Mouse (Mus musculus): ENCODE data around the gene Npas4. TPM values are rescaled to one million over a fixed set of nuclear protein-coding genes. Genes with fewer than 3 reads are reported as not detected.
A peak's percentile ranks its signal among the peaks of the same experiment; 100 is the strongest.
"Not testable (repeated sequence)": the region's sequence is repeated elsewhere in the genome, so short reads cannot be mapped to it uniquely, and the experiment has no call there.

Npas4 gene
- polyA plus RNA-seq, 1 experiment from 2014 or later: not detected

- H3K4me3 ChIP-seq (ENCODE audit: low read depth, low read length): no peak overlapping the region
- no peaks in the 10 kb centered on the region for H3K9me3 ChIP-seq (replicated peaks; ENCODE audit: control insufficient read depth, low read length)
- 64% methylated on average over 2 of the region's 2 CpGs for WGBS (ENCODE audit: insufficient replicate concordance)
- H3K36me3 ChIP-seq (ENCODE audit: control insufficient read depth, insufficient read depth): no peaks in the 10 kb centered on the region
- H3K4me2 ChIP-seq (ENCODE audit: low read depth, low read length): no peak overlapping the region
- H3K27me3 ChIP-seq (ENCODE audit: control insufficient read depth, insufficient read depth, low read depth, low read length): no peaks in the 10 kb centered on the region
- H3K27ac ChIP-seq (ENCODE audit: low read length): no peak overlapping the region
- no peak overlapping the region for H3K9ac ChIP-seq (ENCODE audit: low read depth, low read length)
- peaks cover 8% of the 10 kb centered on the region for H3K4me1 ChIP-seq (ENCODE audit: control insufficient read depth, low read depth, low read length)
- no peak for ATAC-seq (ENCODE audit: low read depth)
Observed at GRCm38 (mm10) chr19:5021416-5021815, 31.3 kb upstream of the Npas4 start.

- no peak overlapping the region for H3K4me3 ChIP-seq (ENCODE audit: low read depth, low read length)
- H3K9me3 ChIP-seq (replicated peaks; ENCODE audit: control insufficient read depth, low read length): no peaks in the 10 kb centered on the region
- peaks cover 5% of the 10 kb centered on the region; the same call in 1 of the 2 replicates for H3K27me3 ChIP-seq (ENCODE audit: control insufficient read depth, insufficient read depth, low read depth, low read length)
- H3K4me1 ChIP-seq (ENCODE audit: control insufficient read depth, low read depth, low read length): peaks cover 2% of the 10 kb centered on the region
- H3K36me3 ChIP-seq (ENCODE audit: control insufficient read depth, insufficient read depth): no peaks in the 10 kb centered on the region
- no peak for ATAC-seq (ENCODE audit: low read depth)
- no peak overlapping the region for H3K9ac ChIP-seq (ENCODE audit: low read depth, low read length)
- WGBS (ENCODE audit: insufficient replicate concordance): 73% methylated on average over 3 of the region's 3 CpGs
- no peak overlapping the region for H3K4me2 ChIP-seq (ENCODE audit: low read depth, low read length)
- H3K27ac ChIP-seq (ENCODE audit: low read length): no peak overlapping the region
Observed at GRCm38 (mm10) chr19:5018191-5018590, 28.1 kb upstream of the Npas4 start.

GRCm38 (mm10) chr19:5017611-5018010 is 27.5 kb upstream of the Npas4 start:
- no peak for ATAC-seq (ENCODE audit: low read depth)
- 70% methylated on average over 4 of the region's 4 CpGs for WGBS (ENCODE audit: insufficient replicate concordance)

GRCm38 (mm10) chr19:5016782-5017181 is 26.7 kb upstream of the Npas4 start:
- WGBS (ENCODE audit: insufficient replicate concordance): 18% methylated on average over 12 of the region's 12 CpGs
- ATAC-seq (ENCODE audit: low read depth): no peak

More at GRCm38 (mm10) chr19:5017611-5018010, 27.5 kb upstream of the Npas4 start:
- Histone ChIP-seq H3K9me3 (replicated peaks; ENCODE audit: control insufficient read depth, low read length) (no peaks in the 10 kb centered on the region), H3K4me1 (ENCODE audit: control insufficient read depth, low read depth, low read length) (no peaks in the 10 kb centered on the region), H3K4me3 (ENCODE audit: low read depth, low read length) (no peak overlapping the region), H3K4me2 (ENCODE audit: low read depth, low read length) (no peak overlapping the region), H3K9ac (ENCODE audit: low read depth, low read length) (no peak overlapping the region), H3K36me3 (ENCODE audit: control insufficient read depth, insufficient read depth) (no peaks in the 10 kb centered on the region), H3K27me3 (ENCODE audit: control insufficient read depth, insufficient read depth, low read depth, low read length) (peaks cover 5% of the 10 kb centered on the region), H3K27ac (ENCODE audit: low read length) (no peak overlapping the region)

GRCm38 (mm10) chr19:5016221-5016742 is 26.2 kb upstream of the Npas4 start:
- Histone ChIP-seq H3K9ac (ENCODE audit: low read depth, low read length) (no peak overlapping the region), H3K4me3 (ENCODE audit: low read depth, low read length) (no peak overlapping the region), H3K27me3 (ENCODE audit: control insufficient read depth, insufficient read depth, low read depth, low read length) (peaks cover 5% of the 10 kb centered on the region), H3K4me1 (ENCODE audit: control insufficient read depth, low read depth, low read length) (no peaks in the 10 kb centered on the region), H3K36me3 (ENCODE audit: control insufficient read depth, insufficient read depth) (no peaks in the 10 kb centered on the region), H3K27ac (ENCODE audit: low read length) (no peak overlapping the region), H3K9me3 (replicated peaks; ENCODE audit: control insufficient read depth, low read length) (no peaks in the 10 kb centered on the region), H3K4me2 (ENCODE audit: low read depth, low read length) (peak overlapping the region; percentile 5; the same call in 1 of the 2 replicates)
- ATAC-seq (ENCODE audit: low read depth): no peak
- 35% methylated on average over 10 of the region's 10 CpGs for WGBS (ENCODE audit: insufficient replicate concordance)

More at GRCm38 (mm10) chr19:5016782-5017181, 26.7 kb upstream of the Npas4 start:
- Histone ChIP-seq H3K27ac (ENCODE audit: low read length) (no peak overlapping the region), H3K9ac (ENCODE audit: low read depth, low read length) (no peak overlapping the region), H3K4me3 (ENCODE audit: low read depth, low read length) (no peak overlapping the region), H3K9me3 (replicated peaks; ENCODE audit: control insufficient read depth, low read length) (no peaks in the 10 kb centered on the region), H3K4me1 (ENCODE audit: control insufficient read depth, low read depth, low read length) (no peaks in the 10 kb centered on the region), H3K27me3 (ENCODE audit: control insufficient read depth, insufficient read depth, low read depth, low read length) (peaks cover 5% of the 10 kb centered on the region), H3K4me2 (ENCODE audit: low read depth, low read length) (peak overlapping the region; percentile 5; the same call in 1 of the 2 replicates), H3K36me3 (ENCODE audit: control insufficient read depth, insufficient read depth) (no peaks in the 10 kb centered on the region)

GRCm38 (mm10) chr19:5014961-5015398 is 24.9 kb upstream of the Npas4 start:
- no peak for ATAC-seq (ENCODE audit: low read depth)
- H3K4me1 ChIP-seq (ENCODE audit: control insufficient read depth, low read depth, low read length): no peaks in the 10 kb centered on the region
- H3K4me2 ChIP-seq (ENCODE audit: low read depth, low read length): no peak overlapping the region
- H3K36me3 ChIP-seq (ENCODE audit: control insufficient read depth, insufficient read depth): no peaks in the 10 kb centered on the region
- H3K27me3 ChIP-seq (ENCODE audit: control insufficient read depth, insufficient read depth, low read depth, low read length): peaks cover 5% of the 10 kb centered on the region
- no peaks in the 10 kb centered on the region for H3K9me3 ChIP-seq (replicated peaks; ENCODE audit: control insufficient read depth, low read length)
- no peak overlapping the region for H3K4me3 ChIP-seq (ENCODE audit: low read depth, low read length)
- WGBS (ENCODE audit: insufficient replicate concordance): 13% methylated on average over 8 of the region's 8 CpGs
- H3K27ac ChIP-seq (ENCODE audit: low read length): no peak overlapping the region
- no peak overlapping the region for H3K9ac ChIP-seq (ENCODE audit: low read depth, low read length)

GRCm38 (mm10) chr19:5013138-5013537 is 23.0 kb upstream of the Npas4 start:
- H3K4me1 ChIP-seq (ENCODE audit: control insufficient read depth, low read depth, low read length): no peaks in the 10 kb centered on the region
- H3K9me3 ChIP-seq (replicated peaks; ENCODE audit: control insufficient read depth, low read length): no peaks in the 10 kb centered on the region
- H3K9ac ChIP-seq (ENCODE audit: low read depth, low read length): no peak overlapping the region
- no peak overlapping the region for H3K4me3 ChIP-seq (ENCODE audit: low read depth, low read length)
- WGBS (ENCODE audit: insufficient replicate concordance): 42% methylated on average over 8 of the region's 8 CpGs
- peaks cover 5% of the 10 kb centered on the region for H3K27me3 ChIP-seq (ENCODE audit: control insufficient read depth, insufficient read depth, low read depth, low read length)
- no peak for ATAC-seq (ENCODE audit: low read depth)
- no peak overlapping the region for H3K27ac ChIP-seq (ENCODE audit: low read length)
- no peaks in the 10 kb centered on the region for H3K36me3 ChIP-seq (ENCODE audit: control insufficient read depth, insufficient read depth)
- no peak overlapping the region for H3K4me2 ChIP-seq (ENCODE audit: low read depth, low read length)

- H3K27ac ChIP-seq (ENCODE audit: low read length): no peak overlapping the region
- no peak for ATAC-seq (ENCODE audit: low read depth)
- WGBS (ENCODE audit: insufficient replicate concordance): 43% methylated on average over 4 of the region's 4 CpGs
Observed at GRCm38 (mm10) chr19:5004925-5005324, 14.8 kb upstream of the Npas4 start.

GRCm38 (mm10) chr19:5003644-5004043 is 13.5 kb upstream of the Npas4 start:
- not testable (repeated sequence) for H3K9ac ChIP-seq (ENCODE audit: low read depth, low read length)

More at GRCm38 (mm10) chr19:5004925-5005324, 14.8 kb upstream of the Npas4 start:
- H3K36me3 ChIP-seq (ENCODE audit: control insufficient read depth, insufficient read depth): no peaks in the 10 kb centered on the region
- H3K27me3 ChIP-seq (ENCODE audit: control insufficient read depth, insufficient read depth, low read depth, low read length): peaks cover 8% of the 10 kb centered on the region; the same call in 1 of the 2 replicates
- no peaks in the 10 kb centered on the region for H3K4me1 ChIP-seq (ENCODE audit: control insufficient read depth, low read depth, low read length)
- no peak overlapping the region for H3K4me2 ChIP-seq (ENCODE audit: low read depth, low read length)
- H3K9ac ChIP-seq (ENCODE audit: low read depth, low read length): no peak overlapping the region
- H3K9me3 ChIP-seq (replicated peaks; ENCODE audit: control insufficient read depth, low read length): no peaks in the 10 kb centered on the region
- no peak overlapping the region for H3K4me3 ChIP-seq (ENCODE audit: low read depth, low read length)

More at GRCm38 (mm10) chr19:5003644-5004043, 13.5 kb upstream of the Npas4 start:
- H3K4me2 ChIP-seq (ENCODE audit: low read depth, low read length); H3K27ac ChIP-seq (ENCODE audit: low read length); H3K4me3 ChIP-seq (ENCODE audit: low read depth, low read length); H3K9me3 ChIP-seq (replicated peaks; ENCODE audit: control insufficient read depth, low read length); H3K36me3 ChIP-seq (ENCODE audit: control insufficient read depth, insufficient read depth); H3K4me1 ChIP-seq (ENCODE audit: control insufficient read depth, low read depth, low read length); ATAC-seq (ENCODE audit: low read depth): not testable (repeated sequence)
- 28% methylated on average over 2 of the region's 2 CpGs for WGBS (ENCODE audit: insufficient replicate concordance)
- peaks cover 10% of the 10 kb centered on the region; the same call in 1 of the 2 replicates for H3K27me3 ChIP-seq (ENCODE audit: control insufficient read depth, insufficient read depth, low read depth, low read length)

Data from liver, embryonic 16.5 days (tissue).